Mouse (Mus musculus): ENCODE data around the gene Tfip11. TPM values are rescaled to one million over a fixed set of nuclear protein-coding genes. Genes with fewer than 3 reads are reported as not detected.
A peak's percentile ranks its signal among the peaks of the same experiment; 100 is the strongest.

Gene Tfip11
- 27.0 and 27.1 TPM in 2 replicates for polyA plus RNA-seq (2014; fragmentation: Nextera tagmentation; extraction: Ambion mirVana)

GRCm38 (mm10) chr5:112325546-112326445 lies at the start of gene Tfip11:
Tfip11 (plus strand) TSS chr5:112326358.
- TF ChIP-seq CTCF (IDR thresholded peaks at IDR 0.05; ENCODE audit: low read depth), result 0 out of 2 replicates have a peak, but pooled peaks have one; percentile 7
- peak; percentile 99 for DNase-seq
- peak; percentile 90 for ATAC-seq (ENCODE audit: insufficient read depth)
- Histone ChIP-seq H3K27me3 (ENCODE audit: insufficient read depth, low read length) (no peaks in the 10 kb centered on the region), H3K9ac (peak within 1 kb of the TSS; percentile 71), H3K4me1 (ENCODE audit: insufficient read depth) (peaks cover 7% of the 10 kb centered on the region; the same call in 1 of the 2 replicates), H3K36me3 (ENCODE audit: insufficient read depth) (peaks cover 31% of the 10 kb centered on the region), H3K9me3 (ENCODE audit: low read depth, low read length) (no peaks in the 10 kb centered on the region), H3K27ac (ENCODE audit: low read depth) (peak within 1 kb of the TSS; percentile 73; the same call in 1 of the 2 replicates), H3K4me2 (peak within 1 kb of the TSS; percentile 82), H3K4me3 (ENCODE audit: low read depth, low read length) (peak within 1 kb of the TSS; percentile 98)
- 7% methylated on average over 48 of the region's 48 CpGs for WGBS

GRCm38 (mm10) chr5:112276907-112277348 lies 49.2 kb upstream of the Tfip11 start:
- Histone ChIP-seq H3K4me1 (ENCODE audit: insufficient read depth) (peaks cover 8% of the 10 kb centered on the region), H3K4me2 (peak overlapping the region; percentile 84), H3K27ac (ENCODE audit: low read depth) (peak overlapping the region; percentile 72), H3K4me3 (ENCODE audit: low read depth, low read length) (peak overlapping the region; percentile 77), H3K27me3 (ENCODE audit: insufficient read depth, low read length) (no peaks in the 10 kb centered on the region), H3K36me3 (ENCODE audit: insufficient read depth) (no peaks in the 10 kb centered on the region), H3K9ac (peak overlapping the region; percentile 75), H3K9me3 (ENCODE audit: low read depth, low read length) (no peaks in the 10 kb centered on the region)
- no peak for TF ChIP-seq CTCF (IDR thresholded peaks at IDR 0.05; ENCODE audit: low read depth)
- ATAC-seq (ENCODE audit: insufficient read depth) (no peak; the same call in none of the 2 replicates), DNase-seq (peak; percentile 44)
- WGBS, result 0% methylated on average over 18 of the region's 24 CpGs

DNA sequence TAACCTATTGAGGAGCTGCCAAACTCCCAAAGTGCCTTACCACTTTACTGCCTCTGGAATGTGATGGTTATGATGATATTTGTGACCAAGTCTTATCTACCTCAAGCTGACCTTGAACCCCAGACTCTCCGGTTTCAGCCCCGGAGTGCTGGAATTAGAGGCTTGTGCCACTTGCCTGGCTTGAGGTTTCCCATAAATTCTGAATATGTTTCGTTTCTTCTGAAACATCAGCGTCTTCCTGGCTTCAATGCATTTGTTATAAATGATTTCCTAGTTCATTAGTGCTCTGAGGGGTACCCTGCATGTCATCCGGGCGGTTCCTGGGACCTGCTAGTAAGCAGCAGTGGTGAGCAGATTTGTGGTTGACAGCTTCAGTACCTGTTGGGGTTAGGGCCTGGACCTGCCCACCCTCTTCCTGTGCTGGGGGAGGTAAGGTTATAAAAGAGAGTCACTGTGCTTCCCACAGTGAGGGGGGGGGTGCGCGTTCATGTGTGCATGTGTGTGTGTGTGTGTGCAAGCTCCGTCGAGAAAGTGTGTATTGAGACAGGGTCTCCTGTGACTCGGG lies 48.2 kb upstream of the Tfip11 start:
- no peak for TF ChIP-seq CTCF (IDR thresholded peaks at IDR 0.05; ENCODE audit: low read depth)
- no peak for ATAC-seq (ENCODE audit: insufficient read depth)
- Histone ChIP-seq H3K9me3 (ENCODE audit: low read depth, low read length) (no peaks in the 10 kb centered on the region), H3K4me3 (ENCODE audit: low read depth, low read length) (peak overlapping the region; percentile 77), H3K9ac (peak overlapping the region; percentile 75), H3K36me3 (ENCODE audit: insufficient read depth) (no peaks in the 10 kb centered on the region), H3K4me2 (peak overlapping the region; percentile 84), H3K27ac (ENCODE audit: low read depth) (no peak overlapping the region), H3K27me3 (ENCODE audit: insufficient read depth, low read length) (no peaks in the 10 kb centered on the region), H3K4me1 (ENCODE audit: insufficient read depth) (peaks cover 8% of the 10 kb centered on the region)
- WGBS, result 77% methylated on average over 11 of the region's 11 CpGs
- no peak for DNase-seq

GRCm38 (mm10) chr5:112279181-112280021 lies 46.8 kb upstream of the Tfip11 start:
- no peaks in the 10 kb centered on the region for H3K9me3 ChIP-seq (ENCODE audit: low read depth, low read length)
- no peaks in the 10 kb centered on the region for H3K27me3 ChIP-seq (ENCODE audit: insufficient read depth, low read length)
- no peak overlapping the region; the same call in 1 of the 2 replicates for H3K9ac ChIP-seq
- no peak for ATAC-seq (ENCODE audit: insufficient read depth)
- no peak for TF ChIP-seq CTCF (IDR thresholded peaks at IDR 0.05; ENCODE audit: low read depth)
- DNase-seq, result no peak
- no peak overlapping the region for H3K4me3 ChIP-seq (ENCODE audit: low read depth, low read length)
- H3K36me3 ChIP-seq (ENCODE audit: insufficient read depth), result no peaks in the 10 kb centered on the region
- H3K4me1 ChIP-seq (ENCODE audit: insufficient read depth), result peaks cover 16% of the 10 kb centered on the region
- peak overlapping the region; percentile 25 for H3K4me2 ChIP-seq
- H3K27ac ChIP-seq (ENCODE audit: low read depth), result peak overlapping the region; percentile 54; the same call in 1 of the 2 replicates
- 86% methylated on average over 17 of the region's 17 CpGs for WGBS

DNA sequence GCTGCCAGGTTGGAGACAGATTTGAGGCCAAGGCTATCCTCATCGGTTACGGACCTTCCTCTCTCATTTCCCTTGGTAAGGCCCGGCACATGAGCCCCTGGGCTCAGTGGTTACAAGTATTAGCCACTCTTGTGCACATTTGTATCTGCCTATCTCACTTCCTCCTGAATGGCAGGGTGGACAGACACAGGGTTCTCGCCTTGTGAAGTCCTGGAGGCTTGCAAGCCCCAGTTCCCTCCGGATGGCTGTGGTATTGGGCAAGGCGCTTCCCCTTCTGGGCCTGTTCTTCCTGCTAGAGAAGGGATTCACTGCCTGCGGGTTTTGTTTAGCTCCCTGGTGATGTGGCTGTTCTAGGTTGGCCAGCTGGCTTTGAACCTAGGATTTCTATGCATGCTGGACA lies 46.0 kb upstream of the Tfip11 start:
- no peak for ATAC-seq (ENCODE audit: insufficient read depth)
- Histone ChIP-seq H3K4me1 (ENCODE audit: insufficient read depth) (peaks cover 16% of the 10 kb centered on the region), H3K27ac (ENCODE audit: low read depth) (peak overlapping the region; percentile 54)

DNA sequence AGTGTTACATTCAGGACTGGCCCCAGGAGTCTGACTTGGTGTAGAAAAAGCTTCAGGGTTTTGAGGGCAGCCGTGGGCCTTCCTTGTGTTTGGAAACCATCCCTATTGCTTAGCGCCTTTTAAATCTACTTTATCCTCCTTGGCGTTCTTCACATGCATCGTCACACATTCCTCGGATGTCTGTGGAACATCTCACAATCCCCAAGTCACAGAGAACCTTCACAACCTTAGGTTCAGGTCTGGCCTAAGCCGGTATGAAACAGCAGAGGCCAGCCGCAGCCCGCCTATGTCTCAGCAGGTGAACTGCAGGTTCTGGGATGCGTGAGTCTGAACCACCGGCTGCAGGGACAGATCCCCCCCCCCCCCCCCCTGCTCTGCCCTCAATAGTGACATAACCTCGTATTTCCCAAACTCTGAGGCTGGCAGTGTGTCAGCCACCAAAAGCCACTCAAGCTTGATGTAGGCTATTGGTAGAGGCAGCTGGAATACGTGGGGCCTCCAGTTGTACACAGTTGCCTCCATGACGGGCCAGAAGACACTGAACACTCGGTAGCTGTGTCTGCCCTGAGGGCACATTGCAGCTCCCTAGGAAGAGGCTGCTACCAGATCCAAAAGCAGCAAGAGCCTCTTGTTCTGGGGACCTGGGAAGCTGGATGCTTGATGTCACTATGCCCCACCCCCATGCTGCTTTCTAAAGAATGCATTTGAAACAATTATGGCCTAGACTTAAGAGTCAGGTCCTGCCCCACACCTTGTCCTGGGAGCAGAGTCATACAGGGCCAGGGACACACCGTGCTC lies 45.1 kb upstream of the Tfip11 start:
- no peak overlapping the region; the same call in 1 of the 2 replicates for H3K9ac ChIP-seq
- H3K4me1 ChIP-seq (ENCODE audit: insufficient read depth), result peaks cover 16% of the 10 kb centered on the region
- H3K9me3 ChIP-seq (ENCODE audit: low read depth, low read length), result no peaks in the 10 kb centered on the region
- no peak overlapping the region for H3K27ac ChIP-seq (ENCODE audit: low read depth)
- TF ChIP-seq CTCF (IDR thresholded peaks at IDR 0.05; ENCODE audit: low read depth), result no peak
- H3K4me3 ChIP-seq (ENCODE audit: low read depth, low read length), result no peak overlapping the region
- DNase-seq (no peak), ATAC-seq (ENCODE audit: insufficient read depth) (no peak)
- no peaks in the 10 kb centered on the region for H3K27me3 ChIP-seq (ENCODE audit: insufficient read depth, low read length)
- no peak overlapping the region for H3K4me2 ChIP-seq
- no peaks in the 10 kb centered on the region for H3K36me3 ChIP-seq (ENCODE audit: insufficient read depth)
- 61% methylated on average over 15 of the region's 15 CpGs for WGBS

More for the DNA sequence above, 46.0 kb upstream of the Tfip11 start:
- 79% methylated on average over 7 of the region's 7 CpGs for WGBS
- H3K4me2 ChIP-seq, result 0 out of 2 replicates have a peak overlapping the region, but pooled peaks have one; percentile 25
- no peak overlapping the region for H3K9ac ChIP-seq
- H3K4me3 ChIP-seq (ENCODE audit: low read depth, low read length), result no peak overlapping the region
- no peaks in the 10 kb centered on the region for H3K36me3 ChIP-seq (ENCODE audit: insufficient read depth)
- DNase-seq, result peak; percentile 30
- H3K27me3 ChIP-seq (ENCODE audit: insufficient read depth, low read length), result no peaks in the 10 kb centered on the region
- H3K9me3 ChIP-seq (ENCODE audit: low read depth, low read length), result no peaks in the 10 kb centered on the region
- no peak for TF ChIP-seq CTCF (IDR thresholded peaks at IDR 0.05; ENCODE audit: low read depth)
